9 mouse cellular contexts compared by ENCODE assay signal in the genomic region with DNA sequence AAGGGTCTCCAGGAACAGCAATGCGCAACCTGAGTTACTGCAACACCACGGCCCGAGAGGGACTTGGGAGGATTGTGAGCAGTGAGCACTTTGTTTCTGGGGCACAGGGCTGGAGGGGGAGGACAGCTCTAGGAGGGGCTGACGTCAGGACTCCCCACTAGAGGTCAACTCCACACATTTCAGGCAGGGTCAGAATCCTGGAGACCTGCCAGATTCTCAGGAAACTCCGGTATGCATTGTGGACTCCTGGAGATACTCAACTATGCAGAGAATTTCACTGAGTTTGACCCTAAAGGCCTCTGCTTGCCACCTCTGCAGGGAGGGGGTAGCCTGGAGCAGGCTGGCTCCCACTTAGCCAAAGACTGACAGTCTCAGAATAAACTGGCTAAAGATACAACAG.
DNase-seq lines count a peak whose midpoint lies in the region; ATAC-seq and TF ChIP-seq lines count a peak whose summit lies in the region.
"Had no signal": no experiment of that assay in that cellular context is flagged by ENCODE, and none has a peak within 500 bp of the region (broad histone marks: within the 10 kb centered on the region; RNA-seq: fewer than 3 reads in every experiment).

No protein-coding gene starts in this region.

- no peak for DNase-seq in heart, adult 11 months
- DNase-seq in Patski (ENCODE audit: low read depth, low spot score), result peak; percentile 60
- DNase-seq in forelimb bud, embryonic 11.5 days (ENCODE audit: low read depth, low spot score), result peak; percentile 53
- DNase-seq in limb, embryonic 10.5 days (ENCODE audit: low spot score), result no peak
- DNase-seq in urinary bladder, postnatal 14 days (ENCODE audit: low spot score), result no peak
- no peak for DNase-seq in urinary bladder, adult 2 months (ENCODE audit: low spot score)
- DNase-seq in frontal cortex, postnatal 36 days (ENCODE audit: low spot score in 2 of 2), result no peak

- no peak overlapping the region for H3K9ac ChIP-seq in heart, embryonic 15.5 days

- in situ Hi-C loops in Patski (cut with MboI; ENCODE audit: low pct_unique_long_range_greater_than_20kb), result no loop called here

- H3K4me1 ChIP-seq in heart, embryonic 15.5 days (replicated peaks), result peaks cover 15% of the 10 kb centered on the region
- peaks cover 35% of the 10 kb centered on the region for H3K4me1 ChIP-seq in limb, embryonic 10.5 days

- H3K27ac ChIP-seq in heart, embryonic 15.5 days, result no peak overlapping the region
- H3K27ac ChIP-seq in limb, embryonic 10.5 days, result peak overlapping the region; percentile 53

- ATAC-seq in heart, embryonic 15.5 days (replicated peaks; ENCODE audit: insufficient number of reproducible peaks, insufficient read depth, low FRiP score, low read depth), result 0 out of 2 replicates have a peak, but pooled peaks have one; percentile 62
- ATAC-seq in Patski, result peak; percentile 84
- ATAC-seq: CD4-positive, CD25-positive, alpha-beta regulatory T cell, adult 4 months had no signal

- 33% methylated on average over 5 of the region's 5 CpGs for WGBS in heart, embryonic 15.5 days
- 53% methylated on average over 5 of the region's 5 CpGs for WGBS in limb, embryonic 10.5 days

- POLR2A ChIA-PET in Patski (lab: Charles Lee), result no interaction called here

- H3K27me3 ChIP-seq in heart, embryonic 15.5 days, result no peaks in the 10 kb centered on the region
- no peaks in the 10 kb centered on the region for H3K27me3 ChIP-seq in Patski
- no peaks in the 10 kb centered on the region for H3K27me3 ChIP-seq in limb, embryonic 10.5 days (ENCODE audit: low read depth, poor library complexity, severe bottlenecking)

- no peak for TF ChIP-seq CTCF in Patski (IDR thresholded peaks at IDR 0.05)

- H3K4me2 ChIP-seq in heart, embryonic 15.5 days, result no peak overlapping the region

- no peaks in the 10 kb centered on the region for H3K36me3 ChIP-seq in heart, embryonic 15.5 days
- H3K36me3 ChIP-seq in limb, embryonic 10.5 days, result no peaks in the 10 kb centered on the region

- no peaks in the 10 kb centered on the region for H3K9me3 ChIP-seq in heart, embryonic 15.5 days (replicated peaks)
- no peaks in the 10 kb centered on the region for H3K9me3 ChIP-seq in limb, embryonic 10.5 days (replicated peaks)

- CTCF ChIA-PET in Patski (lab: Charles Lee), result interaction anchor here (1.2 to 1.5 kb wide), 3 partner anchors 29 to 82 kb away, joined by 3 to 4 read pairs (median 3); no protein-coding TSS in a partner anchor

- no peak overlapping the region for H3K4me3 ChIP-seq in heart, embryonic 15.5 days
- H3K4me3 ChIP-seq in limb, embryonic 10.5 days, result no peak overlapping the region

Comparison
In these comparisons a context has a peak if more than half of its experiments do, and no peak if none do; other contexts are left out.
1. DNase-seq: peak in Patski (single experiment) and forelimb bud, embryonic 11.5 days (single experiment); none in heart, adult 11 months (single experiment), limb, embryonic 10.5 days (single experiment), urinary bladder, postnatal 14 days (single experiment), urinary bladder, adult 2 months (single experiment) and frontal cortex, postnatal 36 days (0 of 2).